Mouse (Mus musculus) C2C12 (cell line): ENCODE measurements around the gene Ldah. TPM values are rescaled to one million over a fixed set of nuclear protein-coding genes. Genes with fewer than 3 reads are reported as not detected.

Experiments used
- H3K27me3 ChIP-seq: one replicate; pipeline ENCODE4 v1.6.1; 2011; ENCODE audit not compliant: control insufficient read depth, insufficient read depth, insufficient read length
- H3K36me3 ChIP-seq: one replicate; pipeline ENCODE4 v1.6.1; 2011; ENCODE audit not compliant: control insufficient read depth, insufficient read depth
- H3K4me3 ChIP-seq: one replicate; pipeline ENCODE4 v1.5.1; 2011; ENCODE audit warnings: mild to moderate bottlenecking, control low read depth; ENCODE audit not compliant: poor library complexity, insufficient read depth, severe bottlenecking
- H3K79me2 ChIP-seq: one replicate; pipeline ENCODE4 v1.6.1; 2011; ENCODE audit not compliant: control insufficient read depth, insufficient read depth
- H3K79me3 ChIP-seq: one replicate; pipeline ENCODE4 v1.6.1; 2011; ENCODE audit warnings: low read depth, control low read depth
- H3ac ChIP-seq: one replicate; pipeline ENCODE3; 2011; ENCODE audit warnings: low read depth; ENCODE audit not compliant: control insufficient read depth, insufficient read length
- CEBPB ChIP-seq: IDR thresholded peaks from one replicate; pipeline ENCODE4 v1.6.1; 2011; ENCODE audit warnings: low read depth, mild to moderate bottlenecking, control low read depth, moderate library complexity
- CTCF ChIP-seq: IDR thresholded peaks from one replicate; pipeline ENCODE4 v1.5.1; 2011; ENCODE audit not compliant: control insufficient read depth, insufficient read depth, insufficient read length
- FOSL1 ChIP-seq: IDR thresholded peaks from one replicate; pipeline ENCODE4 v1.8.0; 2011; ENCODE audit warnings: mild to moderate bottlenecking, low read length; ENCODE audit not compliant: poor library complexity, insufficient read depth, severe bottlenecking
- MAX ChIP-seq: IDR thresholded peaks from one replicate; pipeline ENCODE4 v1.6.1; 2011; ENCODE audit warnings: mild to moderate bottlenecking, control low read depth
- MYOD1 ChIP-seq: IDR thresholded peaks from one replicate; pipeline ENCODE4 v1.6.1; 2011; ENCODE audit warnings: low read depth; ENCODE audit not compliant: control insufficient read depth, insufficient read length
- MYOG ChIP-seq: IDR thresholded peaks from one replicate; pipeline ENCODE4 v1.6.1; 2011; ENCODE audit not compliant: control insufficient read depth, insufficient read length; ENCODE audit errors: extremely low read depth
- USF1 ChIP-seq: IDR thresholded peaks from one replicate; pipeline ENCODE4 v1.6.1; 2011; ENCODE audit warnings: low read depth, mild to moderate bottlenecking, control low read depth, moderate library complexity
- polyA plus RNA-seq: library from polyadenylated mRNA; unstranded; fragments of >200 nt; fragmentation: generic; extraction: Trizol; gene quantifications from one replicate; pipeline ENCODE4 v1.2.1, GENCODE M21; 2012; ENCODE audit warnings: missing spikeins

Gene Ldah
- polyA plus RNA-seq, 1 experiment = 52.7 TPM

DNA sequence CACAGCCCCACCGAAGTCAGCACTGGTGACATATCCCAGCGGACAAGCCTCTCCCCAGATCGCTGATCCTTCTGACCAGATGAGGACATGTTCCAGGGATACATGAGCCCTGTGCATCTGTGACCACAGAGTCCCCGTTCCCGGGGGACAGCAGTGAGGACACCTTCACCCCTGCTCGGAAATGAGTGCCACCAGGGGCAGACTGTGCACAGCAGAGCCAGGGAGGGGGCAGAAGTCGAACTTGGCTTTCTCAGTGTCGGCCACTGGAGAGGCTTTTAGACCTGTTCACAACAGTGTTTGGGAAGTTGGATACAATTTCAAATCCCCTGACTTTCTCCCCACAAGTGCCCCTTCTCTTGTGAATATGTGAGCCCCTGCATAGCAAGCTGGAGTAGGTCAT lies 81.6 kb downstream of the Ldah start:
- Histone ChIP-seq H3K36me3 (peaks cover 3% of the 10 kb centered on the region), H3K27me3 (no peaks in the 10 kb centered on the region), H3K79me2 (no peaks in the 10 kb centered on the region), H3K79me3 (no peaks in the 10 kb centered on the region), H3ac (no peak overlapping the region), H3K4me3 (no peak overlapping the region)
- no peak for TF ChIP-seq CEBPB
- no peak for TF ChIP-seq MYOD1
- no peak for TF ChIP-seq FOSL1
- TF ChIP-seq USF1 = no peak
- no peak for TF ChIP-seq MYOG
- no peak for TF ChIP-seq CTCF
- no peak for TF ChIP-seq MAX

- Histone ChIP-seq H3K79me2 (no peaks in the 10 kb centered on the region), H3K79me3 (no peaks in the 10 kb centered on the region), H3K27me3 (no peaks in the 10 kb centered on the region), H3ac (no peak overlapping the region), H3K36me3 (no peaks in the 10 kb centered on the region), H3K4me3 (no peak overlapping the region)
- TF ChIP-seq MYOG (no peak), MYOD1 (no peak), MAX (no peak), FOSL1 (no peak), USF1 (no peak), CEBPB (no peak), CTCF (no peak)
Measured at GRCm38 (mm10) chr12:8291157-8291853, 83.4 kb downstream of the Ldah start.

GRCm38 (mm10) chr12:8295307-8295913 lies 87.5 kb downstream of the Ldah start:
- H3K27me3 ChIP-seq = no peaks in the 10 kb centered on the region
- TF ChIP-seq CEBPB (no peak), MAX (peak; percentile 75), MYOD1 (peak; percentile 77)

GRCm38 (mm10) chr12:8296154-8296553 lies 88.2 kb downstream of the Ldah start:
- TF ChIP-seq MYOG (no peak), CEBPB (peak; percentile 61), FOSL1 (no peak), MYOD1 (no peak), USF1 (no peak), CTCF (no peak)
- Histone ChIP-seq H3K36me3 (no peaks in the 10 kb centered on the region), H3K79me3 (no peaks in the 10 kb centered on the region), H3K27me3 (no peaks in the 10 kb centered on the region), H3K79me2 (no peaks in the 10 kb centered on the region), H3K4me3 (no peak overlapping the region), H3ac (no peak overlapping the region)

More at GRCm38 (mm10) chr12:8295307-8295913, 87.5 kb downstream of the Ldah start:
- Histone ChIP-seq H3K36me3 (no peaks in the 10 kb centered on the region), H3K4me3 (no peak overlapping the region), H3ac (no peak overlapping the region), H3K79me2 (no peaks in the 10 kb centered on the region), H3K79me3 (no peaks in the 10 kb centered on the region)

DNA sequence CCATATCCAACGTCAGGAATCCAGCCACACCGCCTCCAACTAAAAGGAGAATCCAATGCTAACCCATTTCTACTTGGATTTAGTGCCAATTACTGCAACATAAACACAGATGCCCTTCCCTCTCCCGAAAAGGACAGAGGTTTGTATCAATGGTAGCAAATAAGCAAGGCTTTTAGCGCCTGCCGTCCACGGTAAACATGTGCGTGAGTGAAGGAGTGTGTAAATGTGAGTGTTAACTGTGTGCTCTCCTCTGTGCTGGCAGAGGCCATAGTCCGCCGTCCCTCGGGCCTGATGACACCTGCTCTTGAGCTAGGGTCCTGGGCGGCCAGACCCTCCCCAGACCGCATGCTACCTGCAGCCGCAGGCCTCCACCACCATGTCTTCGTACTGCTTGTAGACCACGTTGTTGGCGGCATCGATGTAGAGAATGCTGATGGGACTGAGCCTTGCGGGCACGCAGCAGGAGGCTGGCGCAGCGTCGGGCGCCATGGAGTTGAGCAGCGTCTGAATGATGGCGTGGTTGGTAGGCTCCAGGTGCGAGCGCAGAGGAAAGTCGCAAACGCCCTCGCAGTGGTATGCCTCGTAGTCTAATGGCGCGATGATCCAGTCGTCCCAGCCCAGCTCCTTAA lies 89.8 kb downstream of the Ldah start:
- no peak for TF ChIP-seq MAX
- TF ChIP-seq CTCF = no peak
- TF ChIP-seq CEBPB = no peak
- TF ChIP-seq USF1 = no peak
- no peak for TF ChIP-seq MYOG
- no peak for TF ChIP-seq MYOD1
- TF ChIP-seq FOSL1 = no peak
- Histone ChIP-seq H3K36me3 (no peaks in the 10 kb centered on the region), H3ac (no peak overlapping the region), H3K27me3 (no peaks in the 10 kb centered on the region), H3K79me3 (no peaks in the 10 kb centered on the region), H3K4me3 (no peak overlapping the region), H3K79me2 (no peaks in the 10 kb centered on the region)
